Mouse (Mus musculus): ENCODE results near the gene Ifrd1. TPM values are rescaled to one million over a fixed set of nuclear protein-coding genes. Genes with fewer than 3 reads are reported as not detected.

Gene Ifrd1
- polyA plus RNA-seq, 1 experiment from 2014 or later: 101 TPM

- Histone ChIP-seq H3K4me3 (replicated peaks) (no peak overlapping the region), H3K9me3 (no peaks in the 10 kb centered on the region), H3K4me2 (replicated peaks) (no peak overlapping the region), H3K36me3 (no peaks in the 10 kb centered on the region), H3K4me1 (replicated peaks) (no peaks in the 10 kb centered on the region), H3K27me3 (replicated peaks) (no peaks in the 10 kb centered on the region), H3K9ac (no peak overlapping the region), H3K27ac (no peak overlapping the region)
- 91% methylated on average over 2 of the region's 2 CpGs for WGBS
- no peak for ATAC-seq
These were observed 16.7 kb downstream of the Ifrd1 start for GRCm38 (mm10) chr12:40231632-40232031.

GRCm38 (mm10) chr12:40224171-40224880 lies 24.0 kb downstream of the Ifrd1 start:
- no peak overlapping the region for H3K4me2 ChIP-seq (replicated peaks)
- no peak overlapping the region for H3K4me3 ChIP-seq (replicated peaks)
- H3K27ac ChIP-seq: no peak overlapping the region
- ATAC-seq: no peak
- no peaks in the 10 kb centered on the region for H3K27me3 ChIP-seq (replicated peaks)
- peaks cover 3% of the 10 kb centered on the region for H3K4me1 ChIP-seq (replicated peaks)
- no peak overlapping the region for H3K9ac ChIP-seq
- whole genome bisulfite sequencing: 90% methylated on average over 9 of the region's 9 CpGs
- no peaks in the 10 kb centered on the region for H3K36me3 ChIP-seq
- H3K9me3 ChIP-seq: no peaks in the 10 kb centered on the region

GRCm38 (mm10) chr12:40223676-40224075 lies 24.6 kb downstream of the Ifrd1 start:
- WGBS: 42% methylated on average over 10 of the region's 10 CpGs
- Histone ChIP-seq H3K36me3 (no peaks in the 10 kb centered on the region), H3K4me3 (replicated peaks) (peak overlapping the region; percentile 37), H3K9ac (peak overlapping the region; percentile 36), H3K27me3 (replicated peaks) (no peaks in the 10 kb centered on the region), H3K9me3 (no peaks in the 10 kb centered on the region), H3K4me1 (replicated peaks) (peaks cover 3% of the 10 kb centered on the region), H3K27ac (peak overlapping the region; percentile 45; the same call in 1 of the 2 replicates), H3K4me2 (replicated peaks) (peak overlapping the region; percentile 61)
- no peak for ATAC-seq

- peak overlapping the region; percentile 95 for H3K27ac ChIP-seq
- H3K36me3 ChIP-seq: no peaks in the 10 kb centered on the region
- peak; percentile 97 for ATAC-seq
- peak overlapping the region; percentile 61 for H3K4me2 ChIP-seq (replicated peaks)
- H3K4me3 ChIP-seq (replicated peaks): peak overlapping the region; percentile 87
- H3K9ac ChIP-seq: peak overlapping the region; percentile 86
- H3K9me3 ChIP-seq: no peaks in the 10 kb centered on the region
- H3K4me1 ChIP-seq (replicated peaks): peaks cover 3% of the 10 kb centered on the region
- no peaks in the 10 kb centered on the region for H3K27me3 ChIP-seq (replicated peaks)
- WGBS: under 1% methylated on average over 47 of the region's 47 CpGs
These were observed 25.2 kb downstream of the Ifrd1 start for GRCm38 (mm10) chr12:40223082-40223619.

GRCm38 (mm10) chr12:40222251-40223081 lies 25.8 kb downstream of the Ifrd1 start:
- peak overlapping the region; percentile 87 for H3K4me3 ChIP-seq (replicated peaks)
- peak overlapping the region; percentile 61 for H3K4me2 ChIP-seq (replicated peaks)
- H3K9me3 ChIP-seq: no peaks in the 10 kb centered on the region
- peaks cover 3% of the 10 kb centered on the region for H3K4me1 ChIP-seq (replicated peaks)
- ATAC-seq: peak; percentile 93
- WGBS: under 1% methylated on average over 81 of the region's 81 CpGs
- peak overlapping the region; percentile 95 for H3K27ac ChIP-seq
- H3K9ac ChIP-seq: peak overlapping the region; percentile 86
- H3K36me3 ChIP-seq: no peaks in the 10 kb centered on the region
- H3K27me3 ChIP-seq (replicated peaks): no peaks in the 10 kb centered on the region

GRCm38 (mm10) chr12:40221611-40222010 lies 26.7 kb downstream of the Ifrd1 start:
- Histone ChIP-seq H3K4me3 (replicated peaks) (peak overlapping the region; percentile 87), H3K9me3 (no peaks in the 10 kb centered on the region), H3K27me3 (replicated peaks) (no peaks in the 10 kb centered on the region), H3K4me2 (replicated peaks) (peak overlapping the region; percentile 57), H3K9ac (peak overlapping the region; percentile 86), H3K27ac (no peak overlapping the region; the same call in 1 of the 2 replicates), H3K36me3 (no peaks in the 10 kb centered on the region), H3K4me1 (replicated peaks) (peaks cover 3% of the 10 kb centered on the region)
- WGBS: 13% methylated on average over 5 of the region's 5 CpGs
- ATAC-seq: no peak

GRCm38 (mm10) chr12:40220896-40221295 lies 27.4 kb downstream of the Ifrd1 start:
- 9% methylated on average over 3 of the region's 3 CpGs for WGBS
- no peak overlapping the region for H3K27ac ChIP-seq
- peak overlapping the region; percentile 57 for H3K4me2 ChIP-seq (replicated peaks)
- no peaks in the 10 kb centered on the region for H3K27me3 ChIP-seq (replicated peaks)
- H3K36me3 ChIP-seq: no peaks in the 10 kb centered on the region
- H3K9me3 ChIP-seq: no peaks in the 10 kb centered on the region
- ATAC-seq: no peak
- peak overlapping the region; percentile 86; the same call in 1 of the 2 replicates for H3K9ac ChIP-seq
- peak overlapping the region; percentile 87 for H3K4me3 ChIP-seq (replicated peaks)
- H3K4me1 ChIP-seq (replicated peaks): peaks cover 3% of the 10 kb centered on the region

GRCm38 (mm10) chr12:40220001-40220570 lies 28.2 kb downstream of the Ifrd1 start:
- peak overlapping the region; percentile 57 for H3K4me2 ChIP-seq (replicated peaks)
- WGBS: 43% methylated on average over 3 of the region's 3 CpGs
- peaks cover 3% of the 10 kb centered on the region for H3K4me1 ChIP-seq (replicated peaks)
- no peak overlapping the region; the same call in 1 of the 2 replicates for H3K9ac ChIP-seq
- H3K27me3 ChIP-seq (replicated peaks): no peaks in the 10 kb centered on the region
- H3K36me3 ChIP-seq: peaks cover 5% of the 10 kb centered on the region
- H3K9me3 ChIP-seq: no peaks in the 10 kb centered on the region
- no peak for ATAC-seq
- H3K4me3 ChIP-seq (replicated peaks): peak overlapping the region; percentile 3
- peak overlapping the region; percentile 44; the same call in 1 of the 2 replicates for H3K27ac ChIP-seq

GRCm38 (mm10) chr12:40218430-40218945 lies 29.8 kb downstream of the Ifrd1 start:
- H3K9me3 ChIP-seq: no peaks in the 10 kb centered on the region
- peaks cover 16% of the 10 kb centered on the region for H3K36me3 ChIP-seq
- H3K9ac ChIP-seq: no peak overlapping the region
- ATAC-seq: no peak
- no peaks in the 10 kb centered on the region for H3K27me3 ChIP-seq (replicated peaks)
- no peak overlapping the region for H3K27ac ChIP-seq
- H3K4me3 ChIP-seq (replicated peaks): no peak overlapping the region
- H3K4me1 ChIP-seq (replicated peaks): peaks cover 3% of the 10 kb centered on the region
- WGBS: 62% methylated on average over 2 of the region's 2 CpGs
- no peak overlapping the region for H3K4me2 ChIP-seq (replicated peaks)

GRCm38 (mm10) chr12:40217776-40218175 lies 30.5 kb downstream of the Ifrd1 start:
- no peaks in the 10 kb centered on the region for H3K9me3 ChIP-seq
- H3K4me3 ChIP-seq (replicated peaks): no peak overlapping the region
- ATAC-seq: no peak
- no peak overlapping the region for H3K9ac ChIP-seq
- 88% methylated on average over 2 of the region's 2 CpGs for WGBS
- no peak overlapping the region for H3K4me2 ChIP-seq (replicated peaks)
- H3K4me1 ChIP-seq (replicated peaks): peaks cover 3% of the 10 kb centered on the region
- H3K27me3 ChIP-seq (replicated peaks): no peaks in the 10 kb centered on the region
- no peak overlapping the region for H3K27ac ChIP-seq
- peaks cover 18% of the 10 kb centered on the region for H3K36me3 ChIP-seq

GRCm38 (mm10) chr12:40214888-40215876 lies 33.1 kb downstream of the Ifrd1 start:
- no peak overlapping the region for H3K27ac ChIP-seq
- no peaks in the 10 kb centered on the region for H3K9me3 ChIP-seq
- no peak overlapping the region for H3K9ac ChIP-seq
- ATAC-seq: no peak
- peaks cover under 1% of the 10 kb centered on the region for H3K4me1 ChIP-seq (replicated peaks)
- 86% methylated on average over 15 of the region's 15 CpGs for WGBS
- no peak overlapping the region for H3K4me2 ChIP-seq (replicated peaks)
- no peaks in the 10 kb centered on the region for H3K27me3 ChIP-seq (replicated peaks)
- H3K4me3 ChIP-seq (replicated peaks): no peak overlapping the region
- peaks cover 26% of the 10 kb centered on the region for H3K36me3 ChIP-seq

Data from intestine, embryonic 15.5 days (tissue).